Mouse (Mus musculus): ENCODE results near the gene Atxn1.

Atxn1 gene

GRCm38 (mm10) chr13:45628341-45628740 is 336.5 kb downstream of the Atxn1 start:
- no peak for DNase-seq (ENCODE audit: low read depth, low spot score)

GRCm38 (mm10) chr13:45627206-45627751 is 337.5 kb downstream of the Atxn1 start:
- no peak for DNase-seq (ENCODE audit: low read depth, low spot score)

- DNase-seq (ENCODE audit: low read depth, low spot score): no peak
Observed at GRCm38 (mm10) chr13:45625740-45626139, 339.1 kb downstream of the Atxn1 start.

- DNase-seq (ENCODE audit: low read depth, low spot score): no peak
Observed at GRCm38 (mm10) chr13:45623846-45624245, 341.0 kb downstream of the Atxn1 start.

- no peak for DNase-seq (ENCODE audit: low read depth, low spot score)
Observed at GRCm38 (mm10) chr13:45622871-45623546, 341.8 kb downstream of the Atxn1 start.

- no peak for DNase-seq (ENCODE audit: low read depth, low spot score)
Observed at GRCm38 (mm10) chr13:45620687-45621086, 344.1 kb downstream of the Atxn1 start.

- no peak for DNase-seq (ENCODE audit: low read depth, low spot score)
Observed at GRCm38 (mm10) chr13:45620281-45620680, 344.5 kb downstream of the Atxn1 start.

- DNase-seq (ENCODE audit: low read depth, low spot score): no peak
Observed at GRCm38 (mm10) chr13:45617988-45618387, 346.8 kb downstream of the Atxn1 start.

- no peak for DNase-seq (ENCODE audit: low read depth, low spot score)
Observed at GRCm38 (mm10) chr13:45614762-45615161, 350.0 kb downstream of the Atxn1 start.

- no peak for DNase-seq (ENCODE audit: low read depth, low spot score)
Observed at GRCm38 (mm10) chr13:45613346-45613745, 351.5 kb downstream of the Atxn1 start.

DNA sequence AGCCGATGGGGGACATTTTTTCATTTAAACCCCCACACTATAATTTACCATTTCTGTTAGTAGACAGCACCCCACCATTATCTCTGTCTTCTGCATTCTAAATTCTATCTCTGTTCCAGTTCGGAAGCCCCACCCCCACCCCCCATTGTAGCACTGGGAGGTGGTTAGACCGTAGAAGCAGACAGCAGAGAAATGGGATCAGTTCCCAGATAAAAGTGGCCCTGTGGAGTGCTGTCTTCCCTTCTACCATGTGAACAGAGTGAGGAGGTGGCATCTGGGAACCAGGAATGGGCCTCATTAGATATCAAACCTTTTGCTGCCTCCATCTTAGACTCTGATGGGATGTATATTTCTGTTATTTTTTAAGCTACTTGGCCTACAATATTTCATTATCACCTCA is 353.3 kb downstream of the Atxn1 start:
- DNase-seq (ENCODE audit: low read depth, low spot score): no peak

- no peak for DNase-seq (ENCODE audit: low read depth, low spot score)
Observed at GRCm38 (mm10) chr13:45609461-45609860, 355.3 kb downstream of the Atxn1 start.

GRCm38 (mm10) chr13:45608593-45608992 is 356.2 kb downstream of the Atxn1 start:
- DNase-seq (ENCODE audit: low read depth, low spot score): no peak

DNA sequence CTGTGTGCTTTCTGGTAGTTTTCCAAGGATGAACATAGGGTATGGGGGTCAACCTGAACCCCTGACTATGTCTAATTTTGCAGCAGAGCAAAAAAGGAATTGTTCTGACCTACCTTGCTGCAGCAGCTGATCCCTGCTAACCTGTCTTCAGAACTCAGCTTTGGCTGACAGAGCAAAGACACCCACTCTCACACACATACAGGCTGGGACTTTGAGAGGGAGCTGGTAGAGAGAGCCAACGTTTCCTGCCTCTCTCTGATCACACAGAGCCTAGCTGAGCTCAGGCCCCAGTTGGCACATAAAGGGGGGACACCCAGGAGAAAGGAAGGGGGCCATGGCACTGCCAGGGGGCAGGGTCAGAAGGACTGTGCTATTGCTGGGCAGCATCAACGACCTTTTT is 356.9 kb downstream of the Atxn1 start:
- DNase-seq (ENCODE audit: low read depth, low spot score): no peak

DNA sequence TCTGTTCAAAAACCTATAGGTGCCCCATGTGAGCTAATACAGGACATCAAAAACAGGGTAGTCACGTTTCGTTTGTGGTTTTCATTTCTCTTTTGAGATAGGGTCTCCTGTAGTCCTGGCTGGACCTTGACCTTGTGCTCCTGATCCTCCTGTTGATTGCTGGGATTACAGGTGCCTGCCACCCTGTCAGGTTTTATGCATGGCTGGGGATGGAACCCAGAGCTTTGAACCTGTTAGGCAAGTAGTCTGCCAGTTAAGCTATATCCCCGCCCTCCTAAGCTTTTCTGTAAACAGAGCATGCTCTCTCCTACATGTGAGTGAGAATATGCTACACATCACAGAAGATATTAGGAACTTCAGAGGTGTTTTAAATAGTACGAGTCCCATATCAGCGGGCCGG is 361.2 kb downstream of the Atxn1 start:
- no peak for DNase-seq (ENCODE audit: low read depth, low spot score)

GRCm38 (mm10) chr13:45600443-45600842 is 364.4 kb downstream of the Atxn1 start:
- no peak for DNase-seq (ENCODE audit: low read depth, low spot score)

DNA sequence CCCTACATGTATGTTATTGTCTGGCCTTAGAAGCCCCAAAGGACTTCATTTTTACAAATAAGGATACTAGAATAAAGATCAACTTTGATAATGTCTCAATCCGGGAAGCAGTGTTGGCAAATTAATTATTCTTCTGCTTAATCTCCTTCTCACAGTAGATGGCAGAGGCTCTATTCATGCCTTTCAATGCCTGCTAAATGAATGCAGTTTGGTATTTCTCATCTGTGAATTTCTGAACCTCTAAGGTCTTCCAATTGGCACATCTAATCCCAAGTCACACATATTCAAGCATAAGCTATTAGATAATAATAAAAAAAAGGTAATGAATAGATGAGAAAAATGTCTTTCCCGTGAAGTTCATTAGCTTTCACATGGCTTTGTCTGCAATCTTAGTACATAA is 365.0 kb downstream of the Atxn1 start:
- DNase-seq (ENCODE audit: low read depth, low spot score): no peak

GRCm38 (mm10) chr13:45595416-45595815 is 369.4 kb downstream of the Atxn1 start:
- DNase-seq (ENCODE audit: low read depth, low spot score): no peak

GRCm38 (mm10) chr13:45593914-45594313 is 370.9 kb downstream of the Atxn1 start:
- DNase-seq (ENCODE audit: low read depth, low spot score): no peak

DNA sequence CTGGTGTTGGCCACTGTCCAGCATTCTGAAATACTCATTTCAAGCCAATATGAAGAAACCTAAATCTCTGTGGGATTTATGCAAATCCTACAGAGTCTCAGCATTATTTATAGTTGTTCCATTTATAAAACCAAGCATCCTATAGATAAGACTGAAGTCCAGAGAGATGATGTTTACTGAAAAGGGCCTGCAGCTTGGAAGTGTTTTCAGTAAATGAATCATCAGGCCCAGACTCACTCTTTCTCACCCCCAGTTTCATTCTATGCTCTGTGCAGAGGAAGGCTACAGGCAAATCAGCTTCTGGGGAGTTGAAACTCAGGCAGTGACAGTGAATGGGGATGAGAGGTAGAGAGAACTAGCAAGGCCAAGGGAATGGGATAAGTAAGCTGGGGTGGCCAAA is 373.9 kb downstream of the Atxn1 start:
- DNase-seq (ENCODE audit: low read depth, low spot score): no peak

DNA sequence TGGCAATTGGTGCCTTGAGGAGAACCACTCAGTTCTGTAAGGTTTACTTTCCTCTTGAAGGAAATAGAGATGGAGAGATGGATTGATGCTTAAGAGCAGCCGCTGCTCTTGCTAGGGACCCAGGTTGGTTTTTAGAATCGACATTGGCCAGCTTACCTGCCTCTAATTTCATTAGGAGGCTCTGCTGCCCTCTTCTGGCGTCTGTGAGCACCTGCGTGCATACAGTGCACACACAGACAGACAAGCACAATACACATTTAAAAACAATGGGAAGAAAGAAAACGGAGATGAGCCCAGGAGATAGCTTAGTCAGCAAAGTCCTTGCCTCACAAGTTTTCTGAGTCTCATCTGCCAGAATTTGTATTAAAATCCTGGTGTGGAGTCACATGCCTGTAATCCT is 381.7 kb downstream of the Atxn1 start:
- DNase-seq (ENCODE audit: low read depth, low spot score): no peak

- DNase-seq (ENCODE audit: low read depth, low spot score): no peak
Observed at GRCm38 (mm10) chr13:45582294-45582693, 382.5 kb downstream of the Atxn1 start.

GRCm38 (mm10) chr13:45579751-45580150 is 385.1 kb downstream of the Atxn1 start:
- DNase-seq (ENCODE audit: low read depth, low spot score): no peak

DNA sequence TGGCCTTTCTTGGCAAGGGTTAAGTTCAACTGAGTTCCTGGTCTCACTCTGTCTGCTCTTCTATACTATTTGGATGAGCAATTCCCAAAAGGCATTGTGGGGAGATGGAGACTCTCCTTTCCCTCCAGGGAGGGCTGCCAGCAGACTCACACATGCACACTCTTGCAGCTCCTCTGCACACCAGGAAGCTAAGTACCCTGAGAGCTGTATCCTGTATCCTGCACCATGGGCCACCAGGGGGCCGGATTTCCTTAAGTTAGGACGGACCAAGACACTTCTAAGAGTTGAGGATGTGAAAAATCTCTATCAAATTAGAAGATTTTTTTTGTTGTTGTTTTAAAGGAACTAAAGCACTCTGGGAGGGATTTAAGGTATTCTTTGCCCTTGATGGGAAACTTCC is 387.0 kb downstream of the Atxn1 start:
- no peak for DNase-seq (ENCODE audit: low read depth, low spot score)

Data from skeletal muscle tissue, adult 2 months (tissue).